Mouse (Mus musculus) liver, embryonic 13.5 days (tissue): ENCODE data around the gene Sbk1. TPM values are rescaled to one million over a fixed set of nuclear protein-coding genes. Genes with fewer than 3 reads are reported as not detected.
"Not testable (repeated sequence)": the region's sequence is repeated elsewhere in the genome, so short reads cannot be mapped to it uniquely, and the experiment has no call there.

Source experiments
- ATAC-seq: fragments of 200-750 bp; cut with Nextera tagmentation; 2 replicates; pipeline ENCODE4 v1.8.0; 2017; ENCODE audit warnings: low read depth, mild to moderate bottlenecking, moderate number of reproducible peaks, moderate library complexity
- DNase-seq: peaks from one replicate; pipeline ENCODE4 v3.0.0; 2022
- H3K27ac ChIP-seq: fragments of 300-500 bp; sonication (generic); 2 replicates; pipeline ENCODE4 v1.5.1; 2015; ENCODE audit warnings: moderate library complexity, mild to moderate bottlenecking, inconsistent platforms
- H3K27me3 ChIP-seq: fragments of 300-500 bp; sonication (generic); 2 replicates; pipeline ENCODE4 v1.6.1; 2015; ENCODE audit warnings: mild to moderate bottlenecking, inconsistent platforms
- H3K36me3 ChIP-seq: fragments of 300-500 bp; sonication (generic); 2 replicates; pipeline ENCODE4 v1.6.1; 2015; ENCODE audit warnings: mild to moderate bottlenecking, inconsistent platforms
- H3K4me1 ChIP-seq: fragments of 300-500 bp; sonication (generic); replicated peaks from 2 replicates; pipeline ENCODE4 v1.6.1; 2015; ENCODE audit warnings: inconsistent platforms
- H3K4me2 ChIP-seq: fragments of 300-500 bp; sonication (generic); 2 replicates; pipeline ENCODE4 v1.6.1; 2015; ENCODE audit warnings: inconsistent platforms, mild to moderate bottlenecking, moderate library complexity
- H3K4me3 ChIP-seq: fragments of 300-500 bp; sonication (generic); replicated peaks from 2 replicates; pipeline ENCODE4 v1.5.1; 2015; ENCODE audit warnings: mild to moderate bottlenecking, inconsistent platforms
- H3K9ac ChIP-seq: fragments of 300-500 bp; sonication (generic); 2 replicates; pipeline ENCODE4 v1.6.1; 2015; ENCODE audit warnings: mild to moderate bottlenecking, inconsistent platforms
- H3K9me3 ChIP-seq: fragments of 300-500 bp; sonication (generic); replicated peaks from 2 replicates; pipeline ENCODE4 v1.6.1; 2016; ENCODE audit warnings: inconsistent platforms
- WGBS: fragments of 180-500 bp; shearing (Covaris S2); methylation state at CpG from one replicate; pipeline ENCODE4 v1.1.7; 2015; ENCODE audit not compliant: insufficient replicate concordance; 5-methylcytosine and 5-hydroxymethylcytosine counted together
- polyA plus RNA-seq: library from polyadenylated mRNA; unstranded; fragments of >200 nt; fragmentation: Nextera tagmentation; extraction: Ambion mirVana; gene quantifications from 2 replicates; pipeline ENCODE4 v1.2.1, GENCODE M21; 2015

Sbk1 gene
- polyA plus RNA-seq, 1 experiment from 2014 or later: 1.3 TPM

DNA sequence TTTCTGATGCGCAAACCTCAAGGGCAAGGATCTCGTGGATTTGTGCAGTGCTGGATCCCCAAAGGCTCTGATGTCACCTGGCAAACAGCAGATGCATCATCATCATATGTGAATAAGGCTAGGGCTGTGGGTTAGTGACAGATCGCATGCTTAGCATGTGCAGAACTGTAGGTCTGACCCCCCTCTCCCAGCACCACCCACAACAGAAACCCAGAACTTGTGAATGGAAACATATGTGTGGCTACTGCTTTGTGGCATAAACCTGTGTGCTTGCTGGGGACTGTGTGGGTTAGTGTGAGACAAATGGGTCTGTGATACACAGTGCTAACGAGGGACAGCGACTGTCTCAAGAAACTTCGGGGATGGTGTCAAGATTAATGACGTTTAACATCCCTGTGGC is 17.0 kb downstream of the Sbk1 start:
- no peak overlapping the region for H3K4me2 ChIP-seq
- H3K4me1 ChIP-seq: peaks cover 13% of the 10 kb centered on the region
- H3K9me3 ChIP-seq: no peaks in the 10 kb centered on the region
- H3K9ac ChIP-seq: no peak overlapping the region
- WGBS: 68% methylated on average over 7 of the region's 7 CpGs
- no peak overlapping the region for H3K27ac ChIP-seq
- ATAC-seq: no peak
- 0 out of 2 replicates have a peak, but pooled peaks cover 4% of the 10 kb centered on the region for H3K36me3 ChIP-seq
- H3K4me3 ChIP-seq: no peak overlapping the region
- peaks cover 34% of the 10 kb centered on the region for H3K27me3 ChIP-seq
- no peak for DNase-seq

- H3K36me3 ChIP-seq: 0 out of 2 replicates have a peak, but pooled peaks cover 4% of the 10 kb centered on the region
- no peak for DNase-seq
- 79% methylated on average over 7 of the region's 7 CpGs for WGBS
- no peak overlapping the region for H3K4me3 ChIP-seq
- H3K27ac ChIP-seq: no peak overlapping the region
- H3K9me3 ChIP-seq: no peaks in the 10 kb centered on the region
- H3K9ac ChIP-seq: no peak overlapping the region
- ATAC-seq: no peak
- peaks cover 7% of the 10 kb centered on the region for H3K4me1 ChIP-seq
- peaks cover 34% of the 10 kb centered on the region for H3K27me3 ChIP-seq
- H3K4me2 ChIP-seq: no peak overlapping the region
These were observed 17.5 kb downstream of the Sbk1 start for GRCm38 (mm10) chr7:126289956-126290355.

DNA sequence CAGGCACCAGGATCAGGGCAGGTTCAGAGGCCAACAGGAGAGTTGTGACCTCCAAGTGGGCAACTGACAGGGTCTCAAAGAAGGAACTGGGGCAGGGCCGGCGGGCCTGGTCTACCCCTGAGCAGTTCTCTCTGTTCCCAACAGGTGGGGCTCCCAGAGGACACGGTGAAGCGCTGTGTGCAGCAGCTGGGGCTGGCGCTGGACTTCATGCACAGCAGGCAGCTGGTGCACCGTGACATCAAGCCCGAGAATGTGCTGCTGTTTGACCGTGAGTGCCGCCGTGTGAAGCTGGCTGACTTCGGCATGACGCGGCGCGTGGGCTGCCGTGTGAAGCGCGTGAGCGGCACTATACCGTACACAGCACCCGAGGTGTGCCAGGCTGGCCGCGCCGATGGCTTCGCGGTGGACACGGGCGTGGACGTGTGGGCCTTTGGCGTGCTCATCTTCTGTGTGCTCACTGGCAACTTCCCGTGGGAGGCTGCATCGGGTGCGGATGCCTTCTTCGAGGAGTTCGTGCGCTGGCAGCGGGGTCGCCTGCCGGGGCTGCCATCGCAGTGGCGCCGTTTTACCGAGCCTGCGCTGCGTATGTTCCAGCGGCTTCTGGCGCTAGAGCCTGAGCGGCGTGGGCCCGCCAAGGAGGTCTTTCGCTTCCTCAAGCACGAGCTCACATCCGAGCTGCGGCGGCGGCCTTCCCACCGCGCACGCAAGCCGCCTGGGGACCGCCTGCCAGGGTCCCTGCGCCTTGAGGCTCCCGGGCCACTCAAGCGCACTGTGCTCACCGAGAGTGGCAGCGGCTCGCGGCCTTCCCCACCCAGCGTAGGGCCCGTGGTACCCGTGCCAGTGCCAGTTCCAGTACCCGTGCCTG is 19.5 kb downstream of the Sbk1 start:
- no peak overlapping the region for H3K27ac ChIP-seq
- no peak for DNase-seq
- H3K4me2 ChIP-seq: no peak overlapping the region
- H3K4me3 ChIP-seq: no peak overlapping the region
- no peaks in the 10 kb centered on the region; the same call in 1 of the 2 replicates for H3K4me1 ChIP-seq
- ATAC-seq: no peak
- H3K9me3 ChIP-seq: no peaks in the 10 kb centered on the region
- 0 out of 2 replicates have a peak, but pooled peaks cover 4% of the 10 kb centered on the region for H3K36me3 ChIP-seq
- H3K9ac ChIP-seq: no peak overlapping the region
- H3K27me3 ChIP-seq: peaks cover 34% of the 10 kb centered on the region
- 55% methylated on average over 72 of the region's 72 CpGs for WGBS

GRCm38 (mm10) chr7:126293091-126293490 is 20.7 kb downstream of the Sbk1 start:
- Histone ChIP-seq H3K9me3 (no peaks in the 10 kb centered on the region), H3K36me3 (0 out of 2 replicates have a peak, but pooled peaks cover 4% of the 10 kb centered on the region), H3K27ac (no peak overlapping the region), H3K4me1 (no peaks in the 10 kb centered on the region; the same call in 1 of the 2 replicates), H3K9ac (no peak overlapping the region), H3K4me2 (no peak overlapping the region), H3K27me3 (peaks cover 34% of the 10 kb centered on the region), H3K4me3 (no peak overlapping the region)
- DNase-seq: no peak
- WGBS: 55% methylated on average over 4 of the region's 4 CpGs
- ATAC-seq: no peak

- Histone ChIP-seq H3K4me2 (no peak overlapping the region), H3K27ac (no peak overlapping the region), H3K9ac (no peak overlapping the region), H3K9me3 (no peaks in the 10 kb centered on the region), H3K4me1 (no peaks in the 10 kb centered on the region), H3K36me3 (no peaks in the 10 kb centered on the region), H3K4me3 (no peak overlapping the region), H3K27me3 (peaks cover 9% of the 10 kb centered on the region)
- ATAC-seq: no peak
- no peak for DNase-seq
- WGBS: 50% methylated on average over 8 of the region's 8 CpGs
These were observed 25.4 kb downstream of the Sbk1 start for GRCm38 (mm10) chr7:126297579-126298460.

GRCm38 (mm10) chr7:126298856-126299255 is 26.4 kb downstream of the Sbk1 start:
- DNase-seq (no peak), ATAC-seq (no peak)
- WGBS: 51% methylated on average over 4 of the region's 4 CpGs

DNA sequence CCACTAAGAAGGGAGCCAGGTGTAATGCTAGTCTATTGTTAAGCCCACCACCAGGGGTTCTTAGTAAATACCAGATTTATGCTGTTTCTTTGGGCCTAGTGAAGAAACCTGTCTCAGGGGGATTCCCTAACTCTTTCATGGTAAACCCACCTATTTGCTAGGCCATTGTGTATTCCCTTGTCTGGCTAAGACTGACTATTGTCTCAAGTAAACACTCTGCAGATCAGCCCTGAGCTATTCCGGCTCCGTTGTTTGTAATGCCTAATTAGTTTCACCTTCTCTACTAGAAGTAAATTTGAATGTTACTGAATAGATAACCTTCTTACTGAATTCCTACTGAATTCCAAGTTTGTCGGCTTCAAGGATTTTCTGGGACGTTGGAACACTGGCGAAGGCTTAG is 29.4 kb downstream of the Sbk1 start:
- H3K27ac ChIP-seq: not testable (repeated sequence)

More at GRCm38 (mm10) chr7:126298856-126299255, 26.4 kb downstream of the Sbk1 start:
- no peaks in the 10 kb centered on the region for H3K9me3 ChIP-seq
- no peak overlapping the region for H3K27ac ChIP-seq
- H3K27me3 ChIP-seq: peaks cover 2% of the 10 kb centered on the region; the same call in 1 of the 2 replicates
- H3K9ac ChIP-seq: no peak overlapping the region
- no peaks in the 10 kb centered on the region for H3K36me3 ChIP-seq
- H3K4me2 ChIP-seq: no peak overlapping the region
- no peak overlapping the region for H3K4me3 ChIP-seq
- no peaks in the 10 kb centered on the region for H3K4me1 ChIP-seq

DNA sequence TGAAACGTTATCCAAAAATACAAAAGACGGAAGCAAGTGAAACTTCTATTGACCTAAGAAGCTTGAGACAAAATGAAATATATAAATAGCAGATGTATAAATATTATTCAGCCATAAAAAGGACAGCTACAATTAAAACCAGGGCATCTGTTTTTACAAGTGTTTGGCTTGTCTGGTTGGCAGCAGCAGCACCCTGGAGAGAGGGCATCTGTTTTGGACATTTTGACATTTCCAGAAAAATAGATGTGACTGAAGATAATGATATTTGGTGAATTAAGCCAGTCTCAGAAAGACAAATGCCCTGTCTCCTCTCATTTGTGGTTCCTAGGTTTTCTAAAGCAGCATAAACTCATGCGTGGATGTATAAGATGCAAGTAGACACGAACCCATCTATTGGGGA is 39.4 kb downstream of the Sbk1 start:
- Histone ChIP-seq H3K4me1 (no peaks in the 10 kb centered on the region), H3K9me3 (no peaks in the 10 kb centered on the region), H3K27ac (no peak overlapping the region), H3K9ac (no peak overlapping the region), H3K27me3 (0 out of 2 replicates have a peak, but pooled peaks cover 5% of the 10 kb centered on the region), H3K4me2 (no peak overlapping the region), H3K4me3 (no peak overlapping the region), H3K36me3 (no peaks in the 10 kb centered on the region)
- ATAC-seq: no peak
- 63% methylated on average over 4 of the region's 4 CpGs for WGBS
- no peak for DNase-seq

More for the DNA sequence above, 29.4 kb downstream of the Sbk1 start:
- not testable (repeated sequence) for H3K27me3 ChIP-seq, H3K9ac ChIP-seq, DNase-seq, H3K4me2 ChIP-seq, H3K4me1 ChIP-seq, ATAC-seq, H3K4me3 ChIP-seq, H3K9me3 ChIP-seq, H3K36me3 ChIP-seq
- 68% methylated on average over 5 of the region's 5 CpGs for WGBS

DNA sequence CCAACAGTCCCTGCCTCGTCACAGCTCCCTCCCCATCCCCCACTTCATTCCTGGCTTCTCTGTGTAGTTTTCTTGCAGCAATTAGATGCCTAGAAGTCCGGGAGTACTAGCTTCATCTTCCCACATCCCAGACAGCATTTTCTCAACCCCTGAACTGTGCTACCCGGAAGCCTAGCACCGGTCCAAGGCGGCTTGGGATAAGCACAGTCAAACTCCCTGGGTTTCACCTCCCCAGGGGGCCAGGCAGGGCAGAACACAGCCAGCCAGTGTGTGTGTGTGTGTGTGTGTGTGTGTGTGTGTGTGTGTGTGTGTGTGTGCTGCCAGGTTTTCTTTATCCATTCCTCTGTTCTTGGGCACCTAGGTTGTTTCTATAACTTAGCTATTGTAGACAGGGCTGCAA is 40.9 kb downstream of the Sbk1 start:
- H3K36me3 ChIP-seq: no peaks in the 10 kb centered on the region
- no peak for DNase-seq
- H3K4me1 ChIP-seq: no peaks in the 10 kb centered on the region
- no peak for ATAC-seq
- H3K9ac ChIP-seq: no peak overlapping the region
- WGBS: 39% methylated on average over 5 of the region's 5 CpGs
- no peaks in the 10 kb centered on the region for H3K9me3 ChIP-seq
- H3K4me3 ChIP-seq: no peak overlapping the region
- 0 out of 2 replicates have a peak, but pooled peaks cover 5% of the 10 kb centered on the region for H3K27me3 ChIP-seq
- H3K4me2 ChIP-seq: no peak overlapping the region
- no peak overlapping the region for H3K27ac ChIP-seq

DNA sequence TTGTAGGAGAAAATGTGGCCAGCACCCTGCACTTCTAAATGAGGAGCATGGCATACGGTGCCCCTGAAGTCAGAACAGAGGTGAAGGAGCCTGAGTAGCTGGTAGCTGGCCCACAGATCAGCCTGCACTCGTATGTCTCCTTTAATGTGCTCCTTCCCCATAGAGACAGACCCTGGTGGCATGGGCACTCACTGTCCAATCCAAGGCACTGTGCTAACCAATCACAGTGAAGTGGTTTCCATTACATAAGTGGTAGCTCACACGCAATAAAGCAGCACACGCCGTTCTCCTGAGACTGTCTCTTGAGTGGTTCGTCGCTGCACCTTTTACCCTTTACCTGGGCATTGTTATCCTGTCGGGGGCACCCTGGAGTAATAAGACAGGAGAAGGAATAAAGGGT is 41.9 kb downstream of the Sbk1 start:
- Histone ChIP-seq H3K4me2 (no peak overlapping the region), H3K27ac (no peak overlapping the region), H3K36me3 (no peaks in the 10 kb centered on the region), H3K4me3 (no peak overlapping the region), H3K4me1 (no peaks in the 10 kb centered on the region), H3K27me3 (0 out of 2 replicates have a peak, but pooled peaks cover 5% of the 10 kb centered on the region), H3K9me3 (no peaks in the 10 kb centered on the region), H3K9ac (no peak overlapping the region)
- 62% methylated on average over 8 of the region's 8 CpGs for WGBS
- no peak for DNase-seq
- no peak for ATAC-seq

DNA sequence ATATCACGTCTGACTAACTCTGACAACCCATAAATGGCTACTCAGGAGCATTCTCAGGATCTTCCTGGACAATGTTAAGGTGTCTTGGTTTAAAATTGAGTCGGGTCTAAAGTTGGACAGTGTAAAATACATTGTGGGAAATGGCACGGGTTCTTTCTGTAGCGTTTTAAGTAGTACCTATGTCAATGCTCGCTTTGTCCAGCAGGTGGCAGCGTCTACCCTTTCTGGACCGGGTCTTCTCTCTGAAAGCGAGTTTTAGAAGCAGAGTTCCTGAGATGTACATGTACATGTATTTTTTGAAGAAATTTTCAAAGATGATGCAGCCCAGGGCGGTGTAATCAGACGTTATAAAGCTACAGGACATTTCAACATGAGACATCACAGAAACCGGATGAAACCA is 51.3 kb downstream of the Sbk1 start:
- Histone ChIP-seq H3K4me1 (no peaks in the 10 kb centered on the region), H3K9ac (no peak overlapping the region), H3K36me3 (no peaks in the 10 kb centered on the region), H3K4me3 (no peak overlapping the region), H3K9me3 (no peaks in the 10 kb centered on the region), H3K27ac (no peak overlapping the region), H3K4me2 (no peak overlapping the region), H3K27me3 (peaks cover 18% of the 10 kb centered on the region; the same call in 1 of the 2 replicates)
- DNase-seq (peak; percentile 43), ATAC-seq (no peak)
- WGBS: 5% methylated on average over 11 of the region's 11 CpGs
